Mouse (Mus musculus): Measurements from ENCODE around the gene Ap2a2. TPM values are rescaled to one million over a fixed set of nuclear protein-coding genes. Genes with fewer than 3 reads are reported as not detected.

Gene Ap2a2
- polyA plus RNA-seq (2015; fragmentation: Nextera tagmentation; extraction: Ambion mirVana) = 39.4 and 40.1 TPM in 2 replicates

DNA sequence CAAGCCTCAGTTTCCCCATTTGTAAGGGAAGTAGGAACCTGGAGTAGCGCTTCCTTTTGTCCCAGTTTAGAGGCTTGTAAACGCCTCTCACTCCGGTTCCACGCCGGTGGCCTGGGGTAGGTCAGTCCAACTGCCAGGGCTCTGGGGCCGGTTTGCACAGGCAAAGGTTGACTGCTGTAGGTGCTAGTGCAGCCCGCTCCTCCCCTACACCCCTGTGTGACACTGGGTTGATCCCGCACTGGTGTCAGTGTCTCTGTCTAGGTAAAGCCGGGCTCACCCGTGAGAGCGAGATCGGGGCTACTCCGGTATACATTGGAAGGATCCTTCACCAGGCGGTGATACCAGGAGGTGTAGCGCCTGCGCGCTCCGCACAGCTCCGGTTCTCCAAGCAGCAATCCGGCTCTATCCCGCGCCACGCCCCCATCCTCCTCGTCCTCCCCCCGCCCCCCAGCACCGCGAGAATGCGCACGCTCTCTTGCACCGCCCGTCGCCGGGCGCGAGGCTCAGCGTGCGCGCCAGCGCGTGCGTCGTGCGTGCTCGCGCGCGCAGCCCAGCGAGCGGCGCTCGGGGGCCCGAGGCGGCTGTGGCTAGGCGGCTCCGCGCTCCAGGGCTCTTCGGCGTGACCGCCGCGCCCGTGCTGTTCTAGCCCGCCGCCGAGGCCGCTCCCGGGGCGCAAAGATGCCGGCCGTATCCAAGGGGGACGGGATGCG is at the start of gene Ap2a2:
Gene Ap2a2 (plus strand): TSS at position 492 of the 710 bp plus-strand sequence.
- peak; percentile 94 for DNase-seq (ENCODE audit: low spot score)

DNA sequence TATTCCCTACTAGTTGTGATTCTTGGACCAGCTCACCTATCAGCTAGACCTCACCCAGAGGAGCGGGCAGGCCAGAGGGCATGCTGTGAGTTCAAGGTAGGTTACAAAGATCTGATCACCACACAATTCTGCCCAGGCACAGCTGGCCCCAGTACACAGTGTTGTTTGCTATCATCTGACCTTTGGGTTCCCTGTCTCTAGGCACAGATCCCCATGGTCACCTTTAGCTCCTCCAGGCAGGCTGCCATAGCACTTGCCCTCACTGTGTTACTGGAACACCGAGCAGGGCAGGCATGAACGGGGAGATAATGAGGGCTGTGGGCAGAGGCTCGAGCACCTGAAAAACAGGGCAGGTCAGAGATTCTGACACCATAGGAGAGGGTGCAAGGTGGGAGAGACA is 44.3 kb upstream of the Ap2a2 start:
- no peak for DNase-seq (ENCODE audit: low spot score)

DNA sequence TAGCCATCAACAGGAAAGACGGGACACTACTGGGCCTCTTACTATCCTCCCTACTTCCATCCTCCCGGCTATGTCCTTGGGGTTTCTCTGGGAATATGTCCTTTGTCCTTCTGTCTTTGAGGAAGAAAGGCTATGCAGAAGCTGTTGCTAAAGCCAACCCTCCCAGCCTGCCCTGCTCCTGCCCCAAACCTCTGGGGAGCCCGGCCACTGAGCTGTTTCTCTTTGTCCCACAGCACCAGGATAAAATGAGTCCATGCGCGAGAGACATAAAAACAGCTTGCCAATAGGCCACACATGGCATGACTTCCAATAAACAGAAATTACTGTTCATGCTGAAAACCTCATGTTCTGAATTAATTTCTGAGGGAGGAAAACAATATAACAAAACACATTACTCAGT is 43.7 kb upstream of the Ap2a2 start:
- no peak for DNase-seq (ENCODE audit: low spot score)

DNA sequence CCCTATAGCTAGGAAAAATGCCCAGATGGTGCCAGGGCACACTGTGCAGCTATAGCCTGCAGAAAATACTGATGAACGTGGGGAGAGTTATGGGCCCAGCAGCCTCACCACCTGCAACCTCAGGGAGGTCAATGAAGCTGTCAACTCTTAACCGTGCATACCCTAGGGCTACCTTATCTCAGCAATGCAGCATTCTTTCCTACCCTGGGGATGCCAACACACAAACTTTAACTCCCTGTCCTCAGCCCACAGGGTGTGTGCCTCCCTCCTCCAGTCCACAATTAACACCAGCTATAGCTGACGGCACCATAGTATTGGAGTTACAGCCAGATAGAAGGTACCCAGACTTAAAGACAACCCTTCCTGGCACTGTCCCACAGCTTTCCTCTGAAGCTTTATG is 43.0 kb upstream of the Ap2a2 start:
- DNase-seq (ENCODE audit: low spot score) = no peak

DNA sequence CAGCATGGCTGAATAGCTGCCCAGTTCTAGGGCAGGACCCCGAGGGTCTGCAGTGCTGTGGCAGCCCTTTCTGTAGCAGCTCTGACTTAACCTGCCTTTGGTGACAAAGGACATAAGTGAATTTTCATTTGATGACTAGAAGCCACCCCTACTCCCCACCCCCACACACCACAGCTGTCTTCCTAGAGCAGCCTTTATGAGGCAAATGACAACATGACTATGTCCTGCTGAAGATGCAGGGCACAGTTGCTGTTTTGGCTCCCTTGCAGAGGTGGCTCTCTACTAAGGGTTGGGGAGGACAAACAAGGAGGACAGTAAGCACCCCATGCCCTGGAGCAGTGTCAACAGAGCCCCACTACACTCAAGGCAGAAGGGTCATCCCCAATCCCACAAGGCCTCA is 42.2 kb upstream of the Ap2a2 start:
- no peak for DNase-seq (ENCODE audit: low spot score)

DNA sequence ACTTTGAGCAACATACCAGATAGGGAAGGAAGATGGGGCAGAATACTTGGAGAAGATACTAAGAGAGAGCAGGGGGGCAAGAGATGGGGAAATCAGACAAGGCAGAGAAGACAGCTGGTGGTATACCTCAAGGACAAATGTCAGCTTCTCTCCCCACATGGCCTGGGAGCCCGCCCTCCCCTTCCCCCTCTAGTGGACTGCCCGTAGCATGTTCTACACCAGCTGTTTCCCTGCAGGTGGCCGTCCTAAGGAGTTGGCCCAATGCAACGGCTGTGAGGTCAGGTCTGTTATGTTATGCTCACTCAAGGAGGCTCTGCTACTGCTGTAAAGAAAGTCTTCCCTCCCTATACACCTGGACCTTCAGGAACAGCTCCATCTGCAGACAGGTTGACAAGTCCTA is 39.0 kb upstream of the Ap2a2 start:
- no peak for DNase-seq (ENCODE audit: low spot score)

DNA sequence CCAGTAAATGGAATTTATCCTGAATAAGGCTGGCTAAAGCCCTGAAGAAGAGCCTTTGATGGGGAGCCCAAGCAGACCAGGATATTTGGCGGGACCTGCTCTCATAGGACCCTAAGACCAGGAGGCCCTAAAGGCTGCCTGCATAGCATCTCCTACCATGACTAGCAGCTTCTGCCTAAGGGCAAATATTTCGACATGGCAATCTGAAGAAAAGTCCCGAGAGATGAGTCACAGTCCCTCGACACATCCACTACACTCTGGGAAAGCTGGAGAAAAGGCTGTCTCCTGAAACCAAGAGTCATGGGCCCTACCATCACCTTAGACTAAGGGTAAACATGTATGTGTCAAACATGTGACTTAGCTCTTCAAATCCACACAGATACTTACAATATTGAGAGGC is 37.7 kb upstream of the Ap2a2 start:
- no peak for DNase-seq (ENCODE audit: low spot score)

DNA sequence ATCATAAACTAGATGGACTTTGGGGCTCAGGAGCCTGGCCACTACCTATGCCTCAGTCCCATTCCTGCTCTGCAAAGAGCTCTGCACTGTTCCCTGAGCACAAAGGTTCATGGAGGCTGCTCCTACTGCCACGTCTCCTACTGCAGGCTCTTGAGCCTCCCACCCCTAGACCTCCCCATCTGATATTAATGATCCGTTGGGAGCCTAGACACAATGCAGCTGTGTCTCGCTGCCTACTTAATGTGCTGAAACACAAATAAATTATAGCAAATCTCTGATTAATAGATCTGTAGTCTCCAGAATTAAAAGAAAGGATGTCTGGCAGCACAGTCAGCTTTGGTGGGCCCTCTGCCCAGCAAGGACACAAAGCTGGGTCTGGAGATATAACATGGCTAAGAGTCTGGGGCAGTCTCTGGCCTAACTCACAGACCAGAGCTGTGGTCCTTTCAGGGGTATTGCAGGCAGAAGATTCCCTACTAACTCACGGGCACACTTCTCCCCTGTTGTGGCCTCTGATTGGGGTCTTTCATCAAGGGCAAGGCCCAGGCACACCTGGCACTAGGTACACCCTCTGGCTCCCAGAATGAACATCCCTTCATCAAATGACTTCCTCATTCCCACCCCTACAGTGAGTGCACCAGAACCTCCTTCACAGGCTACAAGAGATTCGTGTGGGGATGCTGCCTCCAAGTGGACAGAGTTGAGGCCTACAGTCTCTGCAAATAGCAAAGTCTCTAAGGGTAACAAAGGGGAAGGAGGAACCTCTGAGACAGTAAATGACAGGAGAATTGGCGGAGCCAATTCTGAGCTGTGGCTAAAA is 37.0 kb upstream of the Ap2a2 start:
- DNase-seq (ENCODE audit: low spot score) = peak; percentile 83

DNA sequence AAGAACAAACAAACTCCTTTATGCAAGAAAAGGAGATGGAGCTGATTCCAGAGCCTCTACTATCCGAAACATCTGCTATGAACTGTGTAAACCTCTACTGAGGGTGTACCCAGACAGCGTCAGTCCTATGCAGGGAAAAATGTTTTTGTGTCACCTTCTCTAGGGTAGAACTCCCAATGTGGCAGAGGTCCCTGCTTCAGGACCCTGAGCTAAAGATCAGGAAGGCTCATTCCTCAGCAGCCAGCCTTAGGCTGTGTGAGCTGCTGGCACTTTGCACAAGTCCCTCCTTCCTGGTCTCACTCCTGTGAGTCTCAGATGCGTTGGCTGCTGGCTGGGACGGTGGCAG is 36.4 kb upstream of the Ap2a2 start:
- no peak for DNase-seq (ENCODE audit: low spot score)

DNA sequence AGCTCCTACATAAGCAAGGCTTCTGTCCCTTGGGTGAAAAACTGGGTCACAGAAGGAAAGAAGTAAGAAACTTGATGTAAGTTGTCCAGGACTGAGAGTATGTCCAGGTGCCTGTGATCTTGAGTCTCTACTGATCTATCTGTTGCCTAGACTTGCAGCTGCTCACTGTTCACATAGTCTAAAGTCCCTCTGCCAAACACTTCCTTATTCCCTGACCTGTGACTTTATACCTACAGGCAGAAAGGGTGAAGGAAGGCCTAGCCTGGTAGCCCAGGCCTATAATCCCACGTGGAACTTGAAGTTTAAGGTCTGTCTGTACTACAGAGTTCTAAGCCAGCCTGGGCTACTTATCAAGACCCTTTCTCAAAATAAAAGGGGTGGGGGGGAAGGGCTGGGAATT is 26.4 kb upstream of the Ap2a2 start:
- no peak for DNase-seq (ENCODE audit: low spot score)

DNA sequence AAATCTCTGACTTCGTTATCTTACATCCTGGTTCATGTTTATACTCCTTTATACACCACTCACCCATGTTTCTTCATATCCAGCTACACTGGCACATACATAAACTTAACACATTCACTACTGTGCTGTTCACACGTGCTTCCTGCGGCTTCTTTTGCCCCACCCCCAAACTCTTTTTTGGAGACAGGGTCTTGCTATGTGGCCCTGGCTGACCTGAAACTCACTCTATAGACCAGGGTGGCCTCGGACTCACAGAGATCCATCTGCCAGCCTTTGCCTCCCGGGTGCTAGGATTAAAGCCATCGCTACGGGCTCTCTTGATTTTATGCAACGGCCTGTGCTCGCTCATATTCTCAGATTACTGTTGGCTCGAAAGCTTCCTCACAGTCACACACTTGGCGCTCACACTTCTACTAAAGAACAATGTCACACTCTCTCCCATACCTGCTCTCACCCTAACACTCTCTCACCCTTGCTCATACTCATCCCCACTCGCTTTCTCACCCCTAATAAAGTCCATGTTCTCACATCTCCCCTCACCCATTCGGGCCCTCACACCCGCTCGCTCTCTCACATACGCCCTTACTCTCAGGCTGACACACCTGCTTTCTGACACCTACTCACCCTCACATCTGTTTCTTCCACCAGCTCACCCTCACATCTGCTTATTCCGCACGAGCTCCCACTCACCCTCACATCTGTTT is 23.0 kb upstream of the Ap2a2 start:
- DNase-seq (ENCODE audit: low spot score) = no peak

DNA sequence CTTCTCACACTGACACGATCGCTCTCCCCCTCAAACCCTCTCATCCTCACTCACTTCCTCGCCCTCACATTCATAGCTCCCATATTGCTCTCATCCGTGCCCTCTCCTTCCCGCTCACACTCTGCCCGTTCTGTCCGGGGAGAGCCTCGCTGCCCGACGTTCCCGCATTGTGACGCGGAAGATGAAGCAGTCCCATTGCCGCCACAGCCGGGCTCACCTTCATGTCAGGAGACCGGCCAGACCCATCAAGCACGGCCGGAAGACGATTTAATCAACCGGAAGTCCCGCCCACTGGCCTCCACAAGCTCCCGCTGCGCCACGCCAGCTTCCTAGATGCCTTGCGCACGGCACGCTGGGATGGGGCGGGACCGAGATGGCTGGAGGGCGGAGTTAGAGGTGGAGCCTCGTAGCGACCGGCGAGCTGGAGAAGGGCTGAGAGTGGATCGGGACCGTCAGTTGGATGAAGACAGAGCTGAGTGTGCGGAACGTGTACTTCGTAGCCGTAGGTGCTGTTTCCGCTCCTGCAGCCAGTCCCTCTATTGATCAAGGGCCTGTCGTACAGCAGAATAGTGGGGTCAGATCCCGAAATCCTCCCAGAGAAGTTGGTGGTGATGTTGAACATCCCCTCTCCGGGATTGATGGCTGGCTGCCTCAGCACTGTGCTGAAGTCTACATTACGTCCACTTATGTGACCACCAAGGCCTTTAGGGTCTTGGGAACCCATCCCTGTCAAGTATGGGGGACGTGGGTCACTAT is 22.2 kb upstream of the Ap2a2 start, which contains the start of gene Chid1:
Gene Chid1 (minus strand): TSS at position 302 of the 756 bp plus-strand sequence.
- peak; percentile 97 for DNase-seq (ENCODE audit: low spot score)

DNA sequence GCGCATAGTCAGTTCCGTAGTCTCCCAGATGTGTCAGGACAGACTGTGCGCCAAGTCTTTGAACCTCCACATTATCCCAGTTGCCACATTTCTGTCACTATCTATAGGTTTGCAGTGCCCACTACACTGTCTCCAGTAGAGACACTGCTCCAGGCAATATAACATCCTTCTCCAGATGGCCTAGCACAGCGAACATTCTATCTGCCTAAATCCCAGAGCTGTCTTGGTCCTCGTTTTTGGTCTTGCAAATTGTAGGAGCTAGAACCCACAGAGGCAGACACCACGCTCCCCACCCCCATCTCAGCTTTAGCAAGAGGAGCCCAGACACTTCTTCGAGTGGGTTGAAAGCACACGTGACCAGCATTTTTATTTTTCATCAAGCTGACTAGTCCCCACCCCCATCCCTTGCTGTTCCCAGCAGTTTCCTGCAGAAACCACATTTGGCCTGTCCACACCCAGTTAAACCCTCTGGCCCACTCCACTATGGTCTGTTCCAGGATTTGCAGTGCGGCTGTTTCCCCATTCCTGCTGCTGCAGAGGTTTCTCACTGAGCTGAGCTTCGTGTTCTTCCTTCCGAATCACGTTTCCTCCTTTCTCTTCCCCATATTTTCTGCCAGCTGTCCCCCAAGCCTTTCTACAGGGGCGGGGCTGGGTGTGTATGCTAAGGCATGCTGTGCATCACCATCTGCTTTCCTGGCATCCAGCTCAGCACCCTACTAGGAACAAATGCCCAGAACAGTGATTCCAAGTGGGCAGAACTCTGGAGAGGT is 21.5 kb upstream of the Ap2a2 start:
- DNase-seq (ENCODE audit: low spot score) = no peak

DNA sequence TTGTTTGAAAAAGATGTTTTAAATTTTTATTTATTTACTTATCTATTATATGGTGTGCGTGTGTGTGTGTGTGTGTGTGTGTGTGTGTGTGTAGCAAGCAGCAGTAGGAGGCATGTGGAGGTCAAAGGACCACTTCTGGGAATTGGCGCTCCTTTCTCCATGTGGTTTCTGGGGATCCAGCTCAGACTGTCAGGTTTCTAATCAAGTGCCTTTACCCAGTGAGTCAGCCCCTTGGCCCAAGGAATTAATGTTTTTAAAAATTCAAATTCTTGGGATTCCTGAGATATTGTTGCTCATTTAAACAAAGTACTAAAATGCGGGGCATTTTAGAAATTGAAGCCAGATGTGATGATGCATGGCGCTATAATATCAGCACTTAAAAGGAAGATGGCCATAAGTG is 20.3 kb upstream of the Ap2a2 start:
- no peak for DNase-seq (ENCODE audit: low spot score)

DNA sequence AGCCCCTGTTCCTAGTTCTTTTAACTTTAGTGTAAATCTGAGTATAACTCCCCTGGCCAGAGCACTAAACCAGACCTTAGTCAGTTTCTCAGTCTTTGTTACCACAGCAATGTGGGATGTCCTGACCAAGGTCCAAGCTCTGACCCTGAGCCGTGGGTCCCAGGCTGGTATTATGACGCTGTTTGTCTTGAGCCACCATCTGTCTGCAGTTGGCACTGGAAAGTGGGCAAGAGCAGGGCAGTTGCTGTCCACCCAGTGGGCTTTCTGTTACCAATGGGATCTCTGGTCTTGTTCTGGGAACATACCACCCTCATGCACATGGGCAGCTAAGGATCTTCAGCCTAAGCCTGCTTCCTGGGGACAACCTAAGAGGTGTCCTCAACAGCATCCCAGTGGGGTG is 19.4 kb upstream of the Ap2a2 start:
- DNase-seq (ENCODE audit: low spot score) = no peak

DNA sequence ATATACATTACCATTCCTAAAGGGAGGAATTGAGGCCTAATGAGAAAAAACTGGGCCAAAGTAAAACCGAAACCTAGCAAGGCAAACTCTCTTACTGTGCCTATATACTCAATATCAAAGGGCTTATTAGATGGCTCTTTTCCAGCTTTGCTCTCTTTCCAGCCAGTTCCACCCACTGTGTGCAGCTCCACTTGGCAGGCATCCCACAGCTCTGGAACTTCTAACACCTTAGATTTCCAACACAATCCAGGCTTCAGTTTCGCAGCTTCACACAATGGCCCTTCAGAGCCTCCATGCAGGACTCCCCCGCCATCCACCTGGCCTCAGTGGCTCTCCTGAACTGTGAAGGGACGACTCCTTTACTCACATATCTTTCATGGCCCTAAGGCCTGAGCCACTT is 17.3 kb upstream of the Ap2a2 start:
- no peak for DNase-seq (ENCODE audit: low spot score)

DNA sequence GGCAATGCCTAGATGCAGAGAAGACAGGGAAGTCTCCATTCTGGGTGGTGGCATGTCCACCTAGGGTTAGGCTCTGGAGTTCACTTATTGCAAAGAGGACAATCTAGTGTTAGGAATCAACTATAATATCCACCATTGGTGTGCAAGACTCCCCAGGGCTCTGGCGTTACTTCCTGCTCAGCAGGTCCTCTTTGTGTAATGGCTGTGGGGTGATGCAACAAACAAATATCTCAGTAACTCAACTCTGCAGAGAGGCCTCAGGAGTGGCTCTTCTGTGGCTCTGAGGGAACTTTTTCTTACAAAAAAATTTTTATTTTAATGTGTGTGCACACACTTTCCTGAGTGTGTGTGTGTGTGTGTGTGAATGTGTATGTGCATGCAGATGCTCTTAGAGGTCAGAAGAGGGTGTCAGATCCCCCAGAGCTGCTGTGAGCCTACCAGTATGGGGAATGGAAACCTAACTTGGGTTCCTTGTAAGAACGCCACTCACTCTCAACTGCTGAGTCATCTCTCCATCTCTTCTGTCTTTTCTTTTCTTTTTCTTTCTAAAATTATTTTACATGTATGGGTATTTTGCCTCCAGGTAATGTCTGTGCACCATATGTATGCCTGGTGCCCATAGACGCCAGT is 12.4 kb upstream of the Ap2a2 start:
- no peak for DNase-seq (ENCODE audit: low spot score)

DNA sequence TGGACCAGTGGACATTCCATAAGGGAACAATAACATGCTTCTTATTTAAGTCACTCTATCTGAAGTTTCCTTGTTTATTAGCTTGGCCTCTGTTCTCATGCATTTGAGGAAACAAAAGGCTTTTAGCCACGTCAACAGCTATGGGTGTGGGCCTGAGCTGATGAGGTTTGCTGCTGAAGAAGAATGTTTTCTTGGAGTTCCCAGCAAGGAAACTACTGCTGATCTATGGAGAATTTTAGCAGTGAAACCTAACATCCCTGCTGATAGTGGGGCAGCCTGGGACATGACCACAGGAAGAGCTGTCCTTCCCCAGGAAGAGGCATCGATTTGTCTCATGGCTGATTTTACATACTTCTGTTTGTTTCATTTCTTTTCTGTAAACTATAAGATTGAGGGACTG is 11.5 kb upstream of the Ap2a2 start:
- no peak for DNase-seq (ENCODE audit: low spot score)

DNA sequence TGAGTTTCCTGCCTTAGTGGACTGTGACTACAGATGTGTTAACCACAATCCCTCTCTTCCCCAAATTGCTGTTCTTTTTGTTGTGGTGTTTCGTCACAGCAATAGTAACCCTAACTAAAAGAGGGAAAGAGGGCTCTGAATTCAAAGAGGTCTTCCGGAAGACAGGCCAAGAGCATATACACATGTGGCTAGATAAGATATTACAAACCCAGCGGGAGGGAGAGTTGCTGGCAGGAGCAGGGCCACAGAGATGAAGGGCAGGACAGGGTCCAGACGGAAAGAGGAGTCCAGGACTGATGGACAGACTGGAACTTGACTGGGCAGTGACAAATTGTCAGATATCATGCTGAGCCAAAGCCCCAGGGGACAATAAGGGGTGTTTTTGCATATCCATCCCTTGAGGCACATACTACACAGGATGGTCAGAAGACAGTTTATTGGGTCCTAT is 3.6 kb upstream of the Ap2a2 start:
- DNase-seq (ENCODE audit: low spot score) = peak; percentile 26

DNA sequence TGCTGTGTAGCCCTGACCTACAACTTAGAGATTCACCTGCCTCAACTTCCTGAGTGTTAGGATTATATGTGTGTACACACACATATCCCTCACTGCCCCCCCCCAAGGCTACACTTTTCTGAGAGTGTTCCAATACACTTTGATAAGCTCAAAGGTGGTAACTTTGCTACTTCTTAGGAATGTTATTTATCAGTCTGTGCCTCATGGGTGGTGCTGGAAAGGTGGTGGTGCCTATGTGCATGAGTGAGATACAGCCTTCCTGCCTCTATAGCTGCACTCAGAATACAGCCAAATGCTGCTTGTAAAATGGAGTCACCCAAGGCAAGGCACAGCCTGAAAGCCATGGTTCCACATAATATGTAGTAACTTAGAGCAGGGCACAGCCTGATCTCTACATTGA is 3.0 kb upstream of the Ap2a2 start:
- no peak for DNase-seq (ENCODE audit: low spot score)
